Mouse (Mus musculus): Measurements from ENCODE around the gene Zdhhc21.

The Zdhhc21 gene

GRCm38 (mm10) chr4:82864974-82865699 is 5.4 kb upstream of the Zdhhc21 start:
- DNase-seq (ENCODE audit: low read depth) = no peak

- no peak for DNase-seq (ENCODE audit: low read depth)
Measured at GRCm38 (mm10) chr4:82863316-82863715, 3.6 kb upstream of the Zdhhc21 start.

- no peak for DNase-seq (ENCODE audit: low read depth)
Measured at GRCm38 (mm10) chr4:82861451-82861850, 1.7 kb upstream of the Zdhhc21 start.

GRCm38 (mm10) chr4:82860566-82860965 is 808 bp upstream of the Zdhhc21 start:
- no peak for DNase-seq (ENCODE audit: low read depth)

GRCm38 (mm10) chr4:82858431-82859010 is 1.2 kb downstream of the Zdhhc21 start:
- DNase-seq (ENCODE audit: low read depth) = peak; percentile 56

- DNase-seq (ENCODE audit: low read depth) = no peak
Measured at GRCm38 (mm10) chr4:82856986-82857385, 2.8 kb downstream of the Zdhhc21 start.

GRCm38 (mm10) chr4:82853809-82854208 is 5.9 kb downstream of the Zdhhc21 start:
- no peak for DNase-seq (ENCODE audit: low read depth)

GRCm38 (mm10) chr4:82848552-82849234 is 11.1 kb downstream of the Zdhhc21 start:
- peak; percentile 35 for DNase-seq (ENCODE audit: low read depth)

GRCm38 (mm10) chr4:82837526-82838240 is 22.1 kb downstream of the Zdhhc21 start:
- DNase-seq (ENCODE audit: low read depth) = peak; percentile 29

GRCm38 (mm10) chr4:82831155-82831554 is 28.6 kb downstream of the Zdhhc21 start:
- DNase-seq (ENCODE audit: low read depth) = no peak

- DNase-seq (ENCODE audit: low read depth) = no peak
Measured at GRCm38 (mm10) chr4:82829429-82829828, 30.3 kb downstream of the Zdhhc21 start.

- no peak for DNase-seq (ENCODE audit: low read depth)
Measured at GRCm38 (mm10) chr4:82827001-82827400, 32.8 kb downstream of the Zdhhc21 start.

GRCm38 (mm10) chr4:82817833-82818232 is 41.9 kb downstream of the Zdhhc21 start:
- no peak for DNase-seq (ENCODE audit: low read depth)

GRCm38 (mm10) chr4:82816351-82816750 is 43.4 kb downstream of the Zdhhc21 start:
- DNase-seq (ENCODE audit: low read depth) = no peak

- DNase-seq (ENCODE audit: low read depth) = no peak
Measured at GRCm38 (mm10) chr4:82815296-82815695, 44.5 kb downstream of the Zdhhc21 start.

- no peak for DNase-seq (ENCODE audit: low read depth)
Measured at GRCm38 (mm10) chr4:82813356-82813755, 46.4 kb downstream of the Zdhhc21 start.

GRCm38 (mm10) chr4:82807811-82808210 is 51.9 kb downstream of the Zdhhc21 start:
- DNase-seq (ENCODE audit: low read depth) = no peak

GRCm38 (mm10) chr4:82806176-82806757 is 53.5 kb downstream of the Zdhhc21 start:
- DNase-seq (ENCODE audit: low read depth) = no peak

- no peak for DNase-seq (ENCODE audit: low read depth)
Measured at GRCm38 (mm10) chr4:82804019-82804418, 55.7 kb downstream of the Zdhhc21 start.

GRCm38 (mm10) chr4:82793608-82794007 is 66.2 kb downstream of the Zdhhc21 start:
- DNase-seq (ENCODE audit: low read depth) = no peak

- no peak for DNase-seq (ENCODE audit: low read depth)
Measured at GRCm38 (mm10) chr4:82792906-82793580, 66.7 kb downstream of the Zdhhc21 start.

Data from induced T-regulatory cell, adult 2 months (primary cell).